Mouse (Mus musculus) left cerebral cortex, adult 18-20 months (tissue): ENCODE results near the gene Lmf1. TPM values are rescaled to one million over a fixed set of nuclear protein-coding genes. Genes with fewer than 3 reads are reported as not detected.
A peak's percentile ranks its signal among the peaks of the same experiment; 100 is the strongest.

Experiments
- DNase-seq, 2 experiments: peaks; one replicate each; pipeline ENCODE4 v3.0.0; 2021 to 2022; ENCODE audit warnings: low spot score in 2 of 2, mixed read lengths in 1 of 2
- long read RNA-seq, 2 experiments: library from polyadenylated mRNA; stranded (forward); transcript quantifications; one replicate each; pipeline ENCODE4 v2.0.0; 2021
- total RNA-seq, 2 experiments: library from RNA; stranded (reverse); gene quantifications; 2 replicates each; pipeline ENCODE4 v1.2.3; 2021

The Lmf1 gene
- total RNA-seq = 10 to 100 TPM; 19.1 to 20.2 TPM
- long read RNA-seq, experiment 1, partial matches to known transcripts = 2 of 26 reads
- long read RNA-seq, experiment 1, other reads (novel, unspliced or antisense) = 24 of 26 reads
- long read RNA-seq, experiment 2, partial matches to known transcripts = 3 of 26 reads
- long read RNA-seq, experiment 2, other reads (novel, unspliced or antisense) = 23 of 26 reads

DNA sequence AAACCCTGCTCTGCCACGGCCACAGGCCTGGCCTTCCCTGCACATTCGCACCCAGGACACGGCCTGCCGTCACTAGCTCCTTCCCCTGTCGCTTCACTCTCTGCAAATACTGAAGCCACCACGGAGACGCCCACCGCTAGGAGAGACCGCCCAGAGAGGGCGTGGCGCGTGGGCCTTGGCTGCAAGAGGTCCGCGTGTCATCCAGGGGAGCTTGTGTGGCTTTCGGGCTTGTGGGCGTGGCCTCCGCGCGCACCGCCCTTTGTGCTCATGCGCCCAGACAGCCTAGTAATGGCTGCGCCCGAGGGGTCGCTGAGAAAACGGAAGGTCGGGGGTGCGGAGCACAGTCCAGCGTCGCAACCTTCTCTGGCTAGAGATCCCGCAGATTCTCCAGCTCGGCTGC lies at the start of gene Lmf1:
Gene Lmf1 (plus strand): TSS at position 166 of the 400 bp plus-strand sequence.
- peak; percentile 91 to 97 for DNase-seq

DNA sequence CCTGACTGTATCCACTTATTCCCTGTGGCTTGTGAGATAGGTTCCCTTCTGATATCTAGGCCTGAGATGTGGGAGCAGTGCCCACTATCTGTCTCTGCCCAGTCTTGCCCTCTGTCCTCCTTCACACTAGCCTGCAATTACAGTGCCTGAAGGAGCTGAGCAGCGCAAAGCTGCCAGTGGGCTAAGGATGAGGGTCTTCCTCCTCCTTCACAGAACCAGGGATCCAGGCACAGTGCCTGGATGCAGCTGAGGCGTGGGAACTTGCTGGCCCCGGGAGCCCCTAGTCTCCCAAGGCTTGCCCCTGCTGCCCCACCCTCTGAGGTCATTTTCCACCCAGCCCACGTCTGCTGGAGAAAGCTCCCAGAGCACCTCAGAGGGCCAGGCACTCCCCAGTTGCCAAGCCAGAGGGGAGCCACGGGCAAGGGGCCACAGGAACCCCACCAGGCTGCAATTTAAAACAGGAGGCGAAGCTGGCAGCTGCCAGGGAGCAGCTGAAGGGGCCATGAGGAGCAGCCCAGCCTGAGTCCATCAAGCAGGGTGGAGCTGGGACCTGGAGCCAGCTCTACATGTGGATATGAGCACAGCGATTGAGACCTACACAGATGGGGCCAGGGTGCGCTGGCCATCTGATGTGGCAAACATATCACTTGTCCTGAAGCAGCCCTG lies 48.4 kb upstream of the Lmf1 start:
- DNase-seq = no peak

DNA sequence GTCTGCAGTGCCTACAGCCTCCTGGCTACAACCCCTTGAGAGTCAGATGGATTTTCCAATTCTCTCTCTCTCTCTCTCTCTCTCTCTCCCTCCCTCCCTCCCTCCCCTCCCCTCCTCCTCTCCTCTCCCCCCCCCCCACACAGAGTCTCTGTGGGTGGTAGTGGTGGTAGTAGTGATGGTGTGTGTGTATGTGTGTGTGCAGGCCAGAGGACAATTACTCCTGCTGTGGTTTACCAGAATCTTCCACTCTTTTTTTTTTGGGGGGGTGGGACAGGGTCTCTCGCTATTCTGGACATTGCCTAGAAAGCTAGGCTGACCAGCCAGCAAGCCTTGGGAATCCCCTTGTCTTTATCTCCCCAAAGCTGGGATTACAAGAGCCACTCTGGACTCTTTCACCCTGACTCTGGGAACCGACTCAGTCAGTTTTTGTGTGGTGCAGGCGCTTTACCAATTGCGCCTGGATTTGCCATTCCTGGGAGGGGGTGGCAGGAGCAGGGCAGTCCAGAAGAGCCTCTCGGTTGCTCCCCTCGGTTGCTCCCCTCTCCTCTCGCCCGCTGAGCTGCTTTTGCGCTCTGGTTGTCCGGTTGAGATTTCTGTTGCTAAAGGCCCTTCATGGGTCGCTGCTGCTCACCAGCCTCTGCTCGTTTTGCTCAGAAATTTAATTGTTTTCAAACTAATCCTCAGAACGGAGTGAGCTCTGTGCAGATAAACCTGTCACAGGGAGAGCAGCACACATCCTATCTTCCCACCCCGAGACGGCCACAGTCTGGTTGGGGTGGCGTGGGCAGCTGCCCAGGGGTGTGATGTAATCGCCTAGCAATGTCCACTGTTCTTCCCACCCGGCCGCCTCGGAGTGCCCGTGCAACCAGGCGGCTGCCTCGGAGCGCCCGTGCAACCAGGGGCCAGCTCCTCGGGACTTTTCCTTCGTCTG lies 39.7 kb upstream of the Lmf1 start:
- DNase-seq = peak; percentile 37 to 60

DNA sequence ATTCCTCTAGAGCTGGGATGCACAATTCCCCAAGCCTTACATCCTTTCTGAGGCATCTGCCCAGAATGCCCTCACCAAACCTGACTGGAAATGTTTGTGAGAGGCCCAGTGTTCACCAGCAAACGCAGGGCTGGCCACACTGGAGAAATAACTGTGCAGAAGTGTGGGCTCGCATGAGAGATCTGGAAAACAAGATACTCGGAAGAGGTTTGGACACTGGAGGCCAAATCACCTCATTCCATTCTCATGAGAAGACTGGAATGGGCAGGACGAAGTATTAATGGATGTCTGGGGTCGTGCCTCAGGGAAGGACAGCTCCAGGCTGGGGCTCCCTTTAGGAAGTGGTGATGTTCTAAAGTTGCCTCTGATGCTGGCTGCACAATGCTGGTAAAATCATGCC lies 38.2 kb upstream of the Lmf1 start:
- no peak for DNase-seq

DNA sequence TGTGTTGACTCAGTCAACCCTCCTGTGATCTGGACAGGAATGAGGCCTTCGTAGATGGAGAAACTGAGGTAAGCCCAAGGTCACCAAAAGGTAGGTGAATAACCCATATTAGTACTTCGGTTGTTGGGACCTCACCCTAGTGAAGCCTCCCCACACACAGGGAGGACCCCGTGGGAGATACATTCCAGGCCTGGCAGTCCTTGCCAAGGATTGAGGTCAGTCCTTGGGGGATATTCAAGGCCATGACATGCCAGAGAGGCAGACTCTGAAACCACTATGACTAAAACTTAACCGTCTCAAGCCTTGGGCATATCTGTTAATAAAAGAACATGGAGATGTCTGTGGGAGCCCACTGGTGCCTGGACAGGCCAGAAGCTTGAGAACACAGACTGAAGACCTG lies 37.1 kb upstream of the Lmf1 start:
- DNase-seq = no peak

DNA sequence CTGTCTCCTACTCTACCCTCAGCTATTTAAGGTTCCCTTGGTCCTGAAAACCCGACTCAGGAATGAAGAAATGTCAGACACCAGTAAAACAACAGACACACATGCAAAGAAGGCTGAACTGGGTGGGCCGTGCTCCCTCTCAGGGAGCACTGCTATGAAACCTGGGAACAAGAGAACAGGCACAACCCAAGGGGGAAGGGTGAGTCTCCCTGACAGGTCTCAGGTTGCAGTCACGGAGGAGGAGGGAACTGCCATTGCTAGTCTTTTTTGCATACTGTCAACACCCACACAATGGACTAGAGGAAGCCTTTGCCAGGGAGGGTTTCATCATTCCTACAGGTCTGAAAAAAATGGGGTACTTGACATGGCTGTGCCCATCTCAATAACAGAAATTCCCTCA lies 31.9 kb upstream of the Lmf1 start:
- no peak for DNase-seq

DNA sequence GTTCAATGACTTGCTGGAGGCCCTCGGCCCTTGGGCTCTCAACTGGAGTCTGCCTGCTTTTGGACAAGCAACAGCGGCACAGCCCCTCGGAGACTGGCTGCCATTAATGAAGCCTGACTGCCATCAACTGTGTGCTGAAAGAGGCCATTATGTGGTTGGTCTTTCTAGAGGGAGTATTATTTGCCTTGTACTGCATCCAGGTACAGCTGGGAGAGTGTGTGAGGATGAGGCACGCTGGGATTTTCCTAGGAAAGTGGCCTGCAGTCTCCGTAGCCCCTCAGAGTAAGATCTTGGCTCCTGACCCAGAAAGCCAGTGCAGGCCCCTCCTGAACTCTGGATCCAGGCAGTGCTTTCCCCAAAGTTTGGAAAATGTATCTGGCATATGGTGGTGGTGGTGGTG lies 28.9 kb upstream of the Lmf1 start:
- no peak for DNase-seq

DNA sequence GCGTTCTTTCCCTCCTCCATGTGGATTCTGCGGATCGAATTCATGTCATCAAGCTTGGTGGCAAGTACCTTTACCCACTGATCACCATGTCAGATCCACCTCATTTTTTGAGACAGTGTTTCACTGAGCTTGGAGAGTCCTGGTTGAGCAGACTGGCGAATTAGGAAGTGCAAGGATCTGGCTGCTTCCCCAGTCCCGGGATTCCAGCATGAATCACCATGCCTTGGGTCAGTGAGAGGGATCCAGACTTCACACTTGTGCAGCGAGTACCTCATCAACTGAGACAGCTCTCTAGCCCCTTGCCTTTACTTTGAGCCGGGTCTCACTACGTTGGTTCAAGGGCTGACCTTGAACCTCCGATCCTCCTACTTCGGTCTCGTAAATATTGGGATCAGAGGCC lies 27.6 kb upstream of the Lmf1 start:
- DNase-seq = no peak

DNA sequence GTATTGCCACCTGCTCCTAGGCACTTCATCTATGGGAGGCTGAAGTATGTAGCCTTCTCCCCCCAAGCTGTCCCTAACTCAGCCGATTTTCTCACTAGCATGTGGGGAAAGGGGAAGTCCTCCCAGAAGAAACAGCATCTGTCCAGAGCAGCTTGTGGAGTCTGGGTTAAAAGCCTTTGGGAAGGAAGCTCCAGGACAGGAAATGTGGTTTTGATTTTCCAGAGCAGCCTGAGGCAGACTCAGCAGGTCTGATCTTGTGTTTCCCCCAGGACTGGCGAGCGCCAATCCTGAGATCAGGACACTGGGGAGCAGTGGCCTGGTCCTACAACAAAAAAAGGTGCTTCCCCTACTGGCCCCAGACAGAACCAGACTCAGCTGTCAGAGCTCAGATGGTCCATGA lies 23.7 kb upstream of the Lmf1 start:
- DNase-seq = no peak

DNA sequence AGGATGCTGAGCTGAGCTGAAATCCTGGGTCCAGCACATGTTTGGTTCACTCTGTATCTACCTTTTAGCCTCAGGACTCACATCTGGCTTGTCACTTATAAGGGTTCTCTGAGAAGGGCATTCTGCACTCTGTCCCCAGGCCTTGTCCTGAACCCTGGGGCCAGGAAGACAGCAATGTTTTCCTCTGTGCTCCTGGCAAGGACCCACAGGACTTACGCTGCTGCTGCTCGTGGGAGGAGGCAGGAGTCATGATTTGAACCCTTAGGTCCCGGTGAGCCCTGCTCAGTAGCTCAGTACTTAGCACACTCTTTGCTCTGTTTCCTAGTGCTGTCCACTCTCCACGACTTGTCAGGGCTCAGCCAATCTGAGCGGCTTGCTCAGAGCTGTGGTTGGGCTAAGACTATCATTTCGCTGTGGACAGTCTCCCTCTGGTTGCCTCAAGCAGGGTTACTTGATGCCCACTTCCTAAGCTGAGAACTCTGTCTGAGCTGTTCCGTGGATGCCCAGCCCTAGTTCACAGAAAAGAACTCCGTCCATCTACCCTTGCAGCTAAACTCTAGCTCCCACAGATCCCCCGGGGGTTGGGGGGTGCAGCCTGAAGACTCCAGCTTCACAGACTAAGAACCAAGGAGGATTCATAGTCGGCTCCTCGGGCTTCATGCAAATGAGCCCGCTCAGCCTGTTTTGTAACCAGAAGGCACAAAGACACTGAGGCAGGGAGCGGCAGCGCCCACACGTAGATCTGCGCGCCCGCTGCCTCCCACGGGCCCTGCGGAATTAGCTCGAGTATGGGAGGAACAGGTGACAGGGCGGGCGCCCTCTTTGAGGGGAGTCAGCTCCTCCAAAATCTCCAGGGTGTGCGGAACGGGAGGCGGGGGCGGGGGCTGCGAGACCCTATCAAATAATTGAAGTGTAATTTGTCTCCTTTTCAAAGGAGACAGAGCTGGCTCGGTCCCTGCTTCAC lies 22.9 kb upstream of the Lmf1 start:
- DNase-seq = peak; percentile 81 to 92

DNA sequence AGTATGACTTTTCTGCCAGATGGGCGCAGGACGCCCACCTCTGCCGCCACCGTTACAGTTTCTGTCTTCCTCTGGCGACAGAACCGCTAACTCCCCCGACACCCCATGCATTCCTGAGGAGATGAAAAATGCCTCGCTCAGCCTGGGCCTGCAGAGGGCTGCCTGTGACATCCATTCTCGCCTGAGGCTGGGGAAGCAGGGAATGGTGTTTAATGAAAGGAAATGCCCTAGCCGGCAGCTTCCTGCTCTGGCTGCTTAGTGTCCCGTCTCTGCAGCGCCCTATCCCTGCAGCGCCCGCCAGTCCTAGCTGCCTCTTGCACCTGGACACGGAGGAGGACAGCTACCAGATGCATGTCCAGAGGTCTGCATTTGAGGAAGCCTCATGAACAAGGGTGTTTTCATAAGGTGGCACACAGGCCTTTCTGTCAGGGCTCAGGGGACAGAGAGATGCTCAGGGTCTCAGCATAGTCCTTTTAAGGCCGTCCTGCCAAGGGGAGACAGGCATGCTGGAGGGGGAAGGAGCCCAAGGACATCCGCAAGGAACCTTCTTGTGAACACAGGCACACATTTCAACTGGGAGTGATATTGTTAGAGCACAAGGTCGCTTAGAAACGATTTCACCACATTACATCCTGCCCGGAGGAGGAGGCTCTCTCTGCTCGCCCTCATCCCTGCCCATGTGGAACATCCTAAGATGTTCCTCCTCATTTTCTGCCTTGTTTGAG lies 22.1 kb upstream of the Lmf1 start:
- DNase-seq = peak in 1 of 2 experiments; percentile 82

DNA sequence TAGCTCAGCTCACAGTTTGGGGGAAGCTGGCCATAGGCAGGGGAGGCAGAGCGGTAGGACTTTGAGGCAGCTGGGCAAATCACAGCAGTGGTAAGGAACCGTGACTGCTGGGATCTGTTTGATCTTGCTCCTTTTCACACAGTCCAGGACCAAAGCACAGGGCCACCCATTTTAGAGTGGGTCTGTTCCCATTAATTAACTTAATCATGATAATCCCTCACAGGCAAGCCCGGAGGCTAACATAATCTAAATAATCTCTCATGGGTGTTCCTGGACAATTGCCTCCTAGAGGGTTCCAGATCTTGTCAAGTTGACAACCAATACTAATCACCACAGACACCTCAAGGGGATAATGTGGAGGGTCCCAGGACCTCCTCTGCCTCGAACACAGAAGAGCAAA lies 19.3 kb upstream of the Lmf1 start:
- no peak for DNase-seq

DNA sequence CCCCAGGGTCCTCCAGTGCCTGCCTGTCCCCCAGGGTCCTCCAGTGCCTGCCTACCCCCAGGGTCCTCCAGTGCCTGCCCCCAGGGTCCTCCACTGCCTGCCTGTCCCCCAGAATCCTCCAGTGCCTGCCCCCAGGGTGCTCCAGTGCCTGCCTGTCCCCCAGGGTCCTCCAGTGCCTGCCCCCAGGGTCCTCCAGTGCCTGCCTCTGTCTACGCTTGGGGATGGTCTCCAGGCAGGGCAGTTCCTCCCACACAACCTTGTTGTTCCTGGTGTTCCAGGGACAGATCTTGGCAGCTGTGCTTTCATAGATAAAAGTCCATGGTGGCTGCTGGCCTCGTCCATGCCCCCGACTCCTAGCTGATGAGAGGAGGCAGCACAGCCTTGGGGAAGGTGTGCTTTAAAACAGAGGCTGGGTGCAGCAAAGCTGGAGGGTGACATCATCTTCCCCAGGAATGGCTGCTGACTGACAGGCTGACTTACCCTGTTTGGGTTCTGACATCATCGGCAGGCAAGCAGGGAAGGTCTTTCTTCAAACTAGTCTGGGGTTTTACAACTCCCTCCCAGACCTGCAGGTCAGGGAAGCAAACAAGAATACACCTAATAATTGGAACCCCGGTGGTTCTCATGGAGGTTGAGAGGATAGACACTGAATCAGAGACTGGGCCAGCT lies 18.2 kb upstream of the Lmf1 start:
- no peak for DNase-seq

DNA sequence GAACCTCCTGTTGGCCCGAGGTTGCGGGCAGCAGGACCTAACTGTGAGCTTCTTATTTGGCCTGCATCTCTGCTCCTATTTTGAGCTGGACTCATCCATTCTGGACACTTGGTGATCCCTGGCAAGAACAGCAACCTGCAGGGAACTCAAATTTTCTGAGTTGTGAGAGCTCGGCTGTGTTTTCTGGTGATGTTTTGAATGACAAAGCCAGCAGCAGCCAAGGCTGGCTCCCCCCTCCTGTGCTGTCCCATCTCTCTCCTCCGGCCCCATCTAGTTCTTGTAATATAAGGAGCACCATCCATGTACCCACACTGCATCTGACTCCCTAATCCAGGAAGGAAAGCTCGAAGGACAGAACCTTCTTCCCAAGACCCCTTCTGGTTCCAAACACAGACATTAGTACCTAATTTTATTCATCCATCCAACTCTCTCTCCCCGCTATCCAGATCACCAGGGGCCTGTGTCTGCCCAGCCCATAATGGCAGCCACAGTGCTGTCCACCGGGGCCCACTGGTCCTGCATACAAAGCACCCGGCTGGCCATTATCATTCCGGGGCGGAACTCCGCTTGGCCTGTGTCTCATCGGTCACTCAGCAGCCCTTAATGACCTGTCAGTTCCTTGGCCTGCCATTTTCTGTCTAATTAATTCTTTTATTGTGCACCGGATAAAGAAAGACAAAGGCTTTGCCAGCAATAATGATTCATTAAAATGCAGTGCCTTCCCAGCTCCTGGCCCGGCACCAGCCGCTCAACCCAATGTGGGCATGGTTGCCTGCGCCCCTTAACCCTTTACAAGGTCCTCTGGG lies 17.5 kb upstream of the Lmf1 start:
- no peak for DNase-seq

DNA sequence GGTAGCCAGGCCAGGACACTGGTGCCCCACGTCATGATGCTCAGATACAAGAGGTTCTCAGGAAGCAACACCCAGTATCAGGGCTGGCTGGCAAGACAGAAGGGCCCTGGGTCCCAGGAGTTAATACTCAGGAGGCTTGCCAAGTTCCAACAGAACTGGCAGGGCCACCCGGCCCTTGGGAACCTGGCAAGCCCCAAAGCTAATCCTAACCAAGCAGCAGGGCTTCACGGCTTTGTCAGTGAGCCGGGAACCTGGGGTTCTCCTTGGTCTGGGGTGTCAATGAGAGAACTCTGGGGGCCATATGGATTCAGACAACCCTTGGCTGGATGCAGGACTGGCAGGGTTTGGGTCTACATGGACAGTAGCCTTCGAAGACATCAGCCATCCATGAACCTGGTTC lies 14.4 kb upstream of the Lmf1 start:
- no peak for DNase-seq

DNA sequence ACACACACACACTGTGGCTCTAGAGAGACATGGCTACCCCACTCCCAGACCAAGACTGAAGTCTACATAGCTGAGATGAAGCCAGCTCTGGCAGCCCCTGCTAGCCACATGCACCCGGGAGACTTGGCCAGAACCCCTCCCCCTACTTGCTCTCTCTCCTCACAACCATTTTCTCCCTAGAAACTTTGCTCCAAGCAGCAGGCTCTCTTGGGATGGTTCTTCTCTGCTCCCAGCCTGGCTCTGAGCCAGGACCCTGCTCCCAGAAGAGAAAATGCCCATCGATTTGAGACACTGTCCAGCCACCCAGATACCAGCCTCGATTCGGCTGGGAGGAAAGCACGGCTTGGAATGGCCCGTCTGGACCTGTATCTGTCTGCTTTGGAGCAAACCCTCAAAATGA lies 13.6 kb upstream of the Lmf1 start:
- DNase-seq = no peak

DNA sequence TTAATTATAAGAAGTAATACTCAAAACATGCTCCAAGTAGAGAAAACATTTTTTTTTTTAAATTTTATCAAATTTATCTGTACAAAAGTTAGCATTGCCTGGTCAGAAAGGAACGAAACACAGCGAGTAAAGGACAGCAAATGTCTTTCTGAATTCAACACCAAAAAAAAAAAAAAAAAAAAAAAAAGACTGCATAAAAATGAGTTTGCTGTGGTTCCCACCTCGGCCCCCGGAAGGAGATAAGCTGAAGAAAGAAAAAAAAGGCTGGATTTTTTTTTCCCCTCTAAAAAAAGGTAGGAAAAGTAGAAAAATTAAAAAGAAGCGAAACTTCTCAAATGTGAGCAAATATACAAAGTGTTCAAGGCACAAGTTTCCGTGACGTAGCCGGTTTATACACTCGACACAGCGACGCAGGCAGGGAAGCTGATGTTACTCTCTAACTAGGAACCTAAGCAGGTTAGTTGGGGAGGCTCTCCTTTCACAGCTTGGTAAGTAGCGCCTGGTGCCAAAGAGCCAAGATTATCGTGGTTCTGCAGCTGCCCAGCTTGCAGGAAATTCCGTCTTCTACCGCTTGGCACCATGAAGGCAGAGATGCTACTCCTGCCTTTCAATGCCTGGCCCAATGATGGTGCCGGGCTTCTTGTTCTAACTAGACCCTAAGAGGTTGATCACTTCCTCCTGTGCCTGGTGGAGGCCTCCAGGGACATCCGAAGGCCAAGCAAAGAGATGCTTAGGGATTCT lies 12.9 kb upstream of the Lmf1 start:
- no peak for DNase-seq

DNA sequence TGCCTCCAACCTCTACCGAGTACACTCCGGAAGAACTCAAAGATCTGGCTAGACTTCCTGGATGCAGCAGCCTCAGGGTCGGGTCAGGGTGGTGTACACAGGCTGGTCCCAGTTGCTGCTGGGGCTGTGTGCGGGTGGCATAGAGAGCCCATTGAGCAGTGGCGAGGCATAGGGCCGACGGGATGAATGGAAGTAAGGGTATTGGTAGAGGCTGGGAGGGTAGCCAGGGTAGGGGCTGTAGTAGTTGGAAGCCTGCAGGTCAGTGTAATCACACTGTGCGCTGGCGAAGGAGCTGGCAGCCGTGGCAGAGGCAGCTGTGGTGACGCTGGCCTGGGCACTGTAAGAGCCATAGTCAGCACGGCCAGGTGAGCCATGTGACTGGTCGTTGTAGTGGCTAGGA lies 11.6 kb upstream of the Lmf1 start:
- DNase-seq = no peak
